In the genomic region with DNA sequence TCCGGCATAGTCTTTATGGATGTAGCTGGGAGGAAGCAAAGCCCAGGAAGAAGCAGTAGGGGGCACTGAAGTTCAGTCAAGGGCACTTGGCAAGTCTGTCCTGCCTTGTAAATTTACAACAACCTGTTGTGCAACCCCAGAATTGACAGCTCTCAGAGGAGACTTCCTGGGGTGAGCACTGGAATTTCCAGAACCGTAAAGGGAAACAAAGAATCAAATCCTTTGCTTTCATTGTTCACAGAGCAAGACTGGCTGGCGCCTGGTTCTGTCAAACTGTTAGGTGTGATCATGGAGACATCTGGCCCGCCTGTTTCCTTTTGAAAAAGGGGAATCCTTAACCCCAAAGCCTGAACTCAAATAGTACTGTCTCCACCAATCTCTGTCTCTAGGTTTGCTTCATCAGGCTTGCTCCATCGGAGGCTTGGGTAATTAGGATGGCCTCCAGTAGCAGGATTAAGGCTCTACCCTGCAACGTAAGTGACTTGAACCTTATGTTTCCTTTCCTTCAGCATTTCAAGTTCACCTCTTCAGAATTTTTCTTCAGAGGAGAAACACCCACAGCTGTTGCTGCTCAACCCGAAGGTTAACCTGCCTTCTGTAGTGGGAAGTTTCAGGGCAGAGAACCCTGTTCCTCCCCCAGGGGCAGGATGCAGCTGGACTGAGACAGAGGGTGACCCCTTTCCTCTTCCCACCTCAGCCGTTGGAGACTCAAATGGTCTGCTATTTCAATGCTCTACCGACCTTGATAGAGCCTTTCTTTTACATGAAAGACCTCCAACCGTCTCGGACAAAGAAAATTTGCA, we compare ENCODE assay signal across 8 mouse cellular contexts. TPM values are rescaled to one million over a fixed set of nuclear protein-coding genes. Genes with fewer than 3 reads are reported as not detected.
DNase-seq lines count a peak whose midpoint lies in the region; ATAC-seq and TF ChIP-seq lines count a peak whose summit lies in the region.

No protein-coding gene starts in this region.

- ATAC-seq in intestine, embryonic 14.5 days (replicated peaks; ENCODE audit: low FRiP score, low TSS enrichment, low read depth) = no peak

- TF ChIP-seq POLR2A in thymus, adult 2 months (IDR thresholded peaks at IDR 0.05; ENCODE audit: control insufficient read depth, extremely low read depth, insufficient read depth, low read length, poor library complexity) = no peak

- no peaks in the 10 kb centered on the region for H3K27me3 ChIP-seq in intestine, embryonic 14.5 days (replicated peaks; ENCODE audit: control insufficient read depth, insufficient read depth, low read length)
- H3K27me3 ChIP-seq in thymus, adult 2 months (ENCODE audit: control insufficient read depth, insufficient read depth, low read length) = no peaks in the 10 kb centered on the region

- peak; percentile 54 for DNase-seq in urinary bladder, postnatal 14 days (ENCODE audit: low spot score)
- no peak for DNase-seq in urinary bladder, postnatal 10 days (ENCODE audit: low spot score)
- peak; percentile 41 for DNase-seq in embryo, embryonic 10 days (ENCODE audit: low spot score)
- no peak for DNase-seq in intestine, embryonic 14.5 days (ENCODE audit: low spot score)
- DNase-seq in lung, adult 18-20 months = peak; percentile 79 to 89
- peak; percentile 66 for DNase-seq in thymus, adult 2 months
- no peak for DNase-seq in right cerebral cortex, postnatal 14 days
- no peak for DNase-seq in left cerebral cortex, adult 18-20 months (ENCODE audit: low spot score in 2 of 2)

- 0 out of 2 replicates have a peak overlapping the region, but pooled peaks have one; percentile 16 for H3K27ac ChIP-seq in intestine, embryonic 14.5 days (ENCODE audit: low read depth)
- peak overlapping the region; percentile 62 for H3K27ac ChIP-seq in thymus, adult 2 months (ENCODE audit: control insufficient read depth, insufficient read depth, low read length)

- no peak overlapping the region for H3K4me2 ChIP-seq in intestine, embryonic 14.5 days (ENCODE audit: low read length)

- no peaks in the 10 kb centered on the region; the same call in 1 of the 2 replicates for H3K4me1 ChIP-seq in intestine, embryonic 14.5 days (replicated peaks; ENCODE audit: control insufficient read depth, insufficient read depth, low read length)
- peaks cover 12% of the 10 kb centered on the region for H3K4me1 ChIP-seq in thymus, adult 2 months (replicated peaks; ENCODE audit: control insufficient read depth, insufficient read depth, low read length)

- H3K36me3 ChIP-seq in intestine, embryonic 14.5 days (ENCODE audit: control insufficient read depth, insufficient read depth, low read length) = no peaks in the 10 kb centered on the region
- no peaks in the 10 kb centered on the region for H3K36me3 ChIP-seq in thymus, adult 2 months (ENCODE audit: control insufficient read depth, insufficient read depth, low read length)

- no peaks in the 10 kb centered on the region for H3K9me3 ChIP-seq in intestine, embryonic 14.5 days (ENCODE audit: control insufficient read depth, low read length)

- no peak overlapping the region for H3K4me3 ChIP-seq in intestine, embryonic 14.5 days (ENCODE audit: low read depth, low read length)
- no peak overlapping the region for H3K4me3 ChIP-seq in thymus, adult 2 months (ENCODE audit: control insufficient read depth, insufficient read depth, low read length)

- 38% methylated on average over 11 of the region's 11 CpGs for WGBS in intestine, embryonic 14.5 days
- 8% methylated on average over 11 of the region's 11 CpGs for WGBS in thymus, adult 2 months

- no peak for TF ChIP-seq CTCF in thymus, adult 2 months (IDR thresholded peaks at IDR 0.05; ENCODE audit: borderline replicate concordance, control insufficient read depth, extremely low read depth, insufficient read depth, low read length, poor library complexity)

- H3K9ac ChIP-seq in intestine, embryonic 14.5 days (ENCODE audit: low read length) = no peak overlapping the region

RNA-seq across cellular contexts. Expression of a gene that starts 46.5 kb away (rescaled TPM):
- polyA plus RNA-seq in intestine, embryonic 14.5 days (2014; fragmentation: Nextera tagmentation; extraction: Ambion mirVana) = 0.36 and 0.41 TPM in 2 replicates
- 6.3 and 7.1 TPM in 2 replicates for polyA plus RNA-seq in thymus, adult 2 months (2012; rRNA removed)
- total RNA-seq in left cerebral cortex, adult 18-20 months (2021) = 1 to 10 TPM in 1 of 2 experiments, under 1 TPM in 1; 1.00 to 2.2 TPM

Comparison
In these comparisons a context has a peak if more than half of its experiments do, and no peak if none do; other contexts are left out.
1. DNase-seq: peak in urinary bladder, postnatal 14 days (single experiment), embryo, embryonic 10 days (single experiment), lung, adult 18-20 months (2 of 2) and thymus, adult 2 months (single experiment); none in urinary bladder, postnatal 10 days (single experiment), intestine, embryonic 14.5 days (single experiment), right cerebral cortex, postnatal 14 days (single experiment) and left cerebral cortex, adult 18-20 months (0 of 2).